Mouse (Mus musculus) CD4-positive helper T cell, adult 2 months (primary cell): ENCODE data around the gene Btrc.

Experiments
- DNase-seq: peaks from one replicate; pipeline ENCODE4 v3.0.0-alpha.2; 2012; ENCODE audit warnings: low read depth, missing footprints, low spot score

Btrc gene

GRCm38 (mm10) chr19:45472691-45473520, 109.4 kb downstream of the Btrc start:
- peak; percentile 39 for DNase-seq

GRCm38 (mm10) chr19:45474686-45475085, 111.2 kb downstream of the Btrc start:
- DNase-seq: no peak

DNA sequence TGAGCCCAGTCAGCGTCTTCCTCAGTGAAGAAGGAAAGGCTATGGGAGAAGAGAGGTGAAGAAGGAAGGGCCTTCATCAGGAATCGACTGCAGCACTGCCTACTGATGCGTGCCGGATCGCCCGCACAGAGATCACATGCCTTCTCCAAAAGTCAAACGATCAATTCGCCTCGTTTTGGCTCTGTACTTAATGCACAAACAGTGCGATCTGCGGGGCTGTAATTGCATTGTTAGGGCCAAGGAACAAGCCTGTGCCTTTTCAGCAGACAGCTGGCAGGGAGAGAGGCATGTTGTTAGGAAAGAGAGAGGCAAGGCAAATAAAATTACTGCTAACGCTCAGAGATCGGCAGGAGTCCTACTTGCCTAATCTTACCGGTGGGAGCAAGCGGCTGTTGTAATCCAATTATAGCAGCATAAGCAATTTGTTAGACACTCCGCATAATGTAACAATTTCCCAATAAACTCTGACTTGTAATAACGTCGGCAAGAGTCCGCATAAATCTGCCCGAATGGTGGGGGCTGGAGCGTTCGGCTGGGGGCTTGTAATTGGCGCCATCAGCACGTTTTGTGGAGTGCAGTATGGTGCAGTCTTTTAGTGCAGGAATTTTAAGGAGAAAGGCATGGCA, 112.5 kb downstream of the Btrc start:
- no peak for DNase-seq

DNA sequence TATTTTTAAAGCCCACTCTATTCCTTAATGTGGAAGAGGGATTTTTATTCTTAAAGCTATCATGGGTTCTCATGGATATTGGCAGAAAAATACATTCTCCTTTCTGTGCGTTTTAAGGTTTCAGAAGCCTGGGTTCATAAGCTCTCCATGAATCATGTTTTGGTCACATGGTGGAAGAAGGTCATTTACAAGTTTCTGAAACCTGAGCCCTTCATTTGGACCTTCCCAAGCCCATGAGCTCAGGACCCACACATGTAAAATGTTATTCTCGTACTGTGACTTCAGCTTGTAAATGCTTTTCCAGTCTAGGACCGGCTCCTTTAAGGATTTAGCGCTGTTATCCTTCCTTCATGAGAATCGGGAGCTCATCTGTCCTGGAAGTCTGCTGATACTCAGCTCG, 116.0 kb downstream of the Btrc start:
- no peak for DNase-seq

DNA sequence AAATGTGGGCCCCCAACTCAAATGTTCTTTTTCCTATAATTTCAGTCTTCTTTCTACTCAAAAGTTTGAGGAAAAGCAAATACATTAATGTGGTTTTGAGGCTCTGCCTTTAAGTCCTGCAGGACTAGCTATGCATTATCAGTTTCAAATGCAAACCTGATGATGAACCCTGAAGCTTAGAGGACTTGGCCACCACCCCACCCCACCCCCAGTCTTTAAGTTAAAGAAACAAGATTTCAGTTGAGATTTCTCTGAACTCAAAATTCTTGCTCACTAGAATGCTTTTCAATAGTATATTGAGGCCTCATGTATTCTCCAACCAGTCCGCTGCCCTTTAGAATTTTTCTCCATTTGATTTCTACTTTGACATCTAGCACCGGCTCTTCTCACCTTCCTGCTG, 117.0 kb downstream of the Btrc start:
- no peak for DNase-seq

GRCm38 (mm10) chr19:45480951-45481350, 117.4 kb downstream of the Btrc start:
- DNase-seq: no peak

- no peak for DNase-seq
These were observed 119.9 kb downstream of the Btrc start for GRCm38 (mm10) chr19:45483470-45483869.

- no peak for DNase-seq
These were observed 122.9 kb downstream of the Btrc start for GRCm38 (mm10) chr19:45486206-45486991.

GRCm38 (mm10) chr19:45486992-45487387, 123.5 kb downstream of the Btrc start:
- no peak for DNase-seq

GRCm38 (mm10) chr19:45489961-45490360, 126.4 kb downstream of the Btrc start:
- DNase-seq: no peak

DNA sequence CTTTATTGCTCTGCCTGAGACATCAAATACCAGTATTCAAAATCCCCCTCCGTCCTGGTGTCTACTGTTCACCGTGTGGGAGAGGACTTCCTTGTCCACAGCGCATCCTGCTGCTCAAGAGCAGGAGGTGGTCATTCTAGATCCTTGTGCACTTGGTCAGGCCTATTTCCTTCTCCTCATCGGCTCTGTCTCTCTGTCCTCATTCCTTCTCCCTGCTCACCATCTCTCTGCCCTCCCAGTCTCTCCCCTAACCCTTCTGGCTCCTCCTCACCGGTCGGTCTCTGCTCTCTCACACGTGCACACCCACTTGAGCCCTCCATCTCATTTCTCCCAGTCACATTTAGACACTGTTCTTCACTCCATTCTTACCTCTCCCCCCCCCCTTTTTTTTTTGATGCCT, 127.7 kb downstream of the Btrc start:
- no peak for DNase-seq

- no peak for DNase-seq
These were observed 130.7 kb downstream of the Btrc start for GRCm38 (mm10) chr19:45494121-45494775.

GRCm38 (mm10) chr19:45505446-45505845, 141.9 kb downstream of the Btrc start:
- no peak for DNase-seq

GRCm38 (mm10) chr19:45507531-45507930, 144.0 kb downstream of the Btrc start:
- no peak for DNase-seq

- no peak for DNase-seq
These were observed 147.1 kb downstream of the Btrc start for GRCm38 (mm10) chr19:45510680-45511079.

DNA sequence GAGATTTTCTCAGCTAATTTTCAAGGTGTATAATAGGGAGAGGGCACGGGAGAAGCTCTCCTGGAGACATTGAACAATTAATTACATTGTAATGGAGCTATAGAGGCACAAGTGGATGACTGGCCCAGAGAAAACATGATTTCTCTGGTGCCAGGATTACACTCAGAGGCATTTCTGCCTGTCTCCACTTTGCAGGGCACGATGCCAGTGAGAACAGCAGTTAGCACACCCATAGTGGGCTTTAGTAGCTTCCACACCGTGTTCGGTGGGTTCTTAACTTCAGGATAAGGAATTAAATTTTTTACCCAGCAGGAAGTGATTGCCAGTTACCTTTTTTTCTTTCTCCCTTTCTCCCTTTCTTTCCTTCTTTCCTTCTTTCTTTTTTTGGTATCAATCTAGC, 147.9 kb downstream of the Btrc start:
- DNase-seq: no peak

- no peak for DNase-seq
These were observed 151.8 kb downstream of the Btrc start for GRCm38 (mm10) chr19:45515341-45515740.

DNA sequence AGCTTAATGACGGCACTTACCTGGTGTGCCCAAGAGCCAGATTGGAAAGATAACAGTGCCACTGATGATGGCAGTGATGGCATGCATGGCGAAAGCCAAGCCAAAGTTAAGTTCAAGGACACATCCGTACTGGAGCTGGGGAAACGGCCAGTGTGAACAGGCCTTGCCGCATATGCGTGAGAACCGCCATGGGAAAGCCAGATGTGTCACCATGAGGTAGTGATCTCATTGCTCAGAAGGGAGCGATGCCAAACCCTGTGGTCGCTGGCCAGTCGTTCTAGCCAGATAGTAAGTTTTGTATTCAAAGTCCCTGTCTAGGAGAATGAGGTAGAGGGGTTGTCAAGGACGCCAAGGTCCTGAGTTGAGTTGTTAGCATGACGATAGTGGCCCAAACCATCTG, 152.7 kb downstream of the Btrc start:
- no peak for DNase-seq

DNA sequence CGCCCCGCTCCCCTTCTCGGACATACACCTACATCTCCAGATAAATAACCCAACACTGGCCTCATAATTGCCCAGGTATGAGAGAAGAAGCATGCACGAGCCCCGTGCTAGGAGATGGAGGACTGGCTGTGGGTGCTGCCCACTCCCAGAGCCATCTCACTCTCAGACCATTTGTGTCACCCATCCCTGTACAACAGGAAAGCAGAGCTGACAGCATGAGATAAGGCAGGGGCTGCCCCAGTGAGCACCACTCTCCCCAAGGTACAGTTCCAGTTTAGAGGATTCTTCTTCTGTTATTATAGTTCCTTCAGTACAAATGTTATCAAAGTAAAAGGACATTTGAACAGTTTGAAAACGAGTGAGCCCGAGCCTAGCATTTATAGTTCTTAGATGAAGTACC, 163.8 kb downstream of the Btrc start:
- no peak for DNase-seq

GRCm38 (mm10) chr19:45527931-45528534, 164.5 kb downstream of the Btrc start:
- DNase-seq: peak; percentile 42

DNA sequence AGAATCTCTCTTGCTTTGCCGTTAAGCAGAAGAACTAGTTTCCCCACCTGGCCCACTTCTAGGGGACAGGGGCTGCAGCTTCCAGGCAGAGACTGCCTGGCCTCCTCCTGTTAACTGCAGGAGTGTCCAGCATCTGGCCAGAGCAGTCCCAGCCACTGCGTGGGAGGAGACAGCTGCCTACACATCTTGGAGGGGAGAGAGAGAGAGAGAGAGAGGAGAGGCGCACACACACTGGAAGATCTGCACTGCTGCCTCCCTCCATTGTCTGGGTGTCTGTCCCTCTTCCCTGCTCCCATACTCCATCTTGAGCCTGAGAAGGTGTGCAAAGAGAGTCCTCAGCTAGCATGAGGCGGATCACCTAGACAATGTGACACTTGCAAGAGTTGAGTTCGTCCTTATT, 165.8 kb downstream of the Btrc start:
- no peak for DNase-seq
